Mouse (Mus musculus): ENCODE results near the gene Cptp. TPM values are rescaled to one million over a fixed set of nuclear protein-coding genes. Genes with fewer than 3 reads are reported as not detected.

Gene Cptp
- polyA plus RNA-seq, 1 experiment from 2014 or later, result 13.8 TPM

- no peak for ATAC-seq (ENCODE audit: low FRiP score, low read depth)
- H3K27me3 ChIP-seq, result no peaks in the 10 kb centered on the region
Measured at GRCm38 (mm10) chr4:155849792-155850451, 19.3 kb downstream of the Cptp start.

GRCm38 (mm10) chr4:155849391-155849790 is 19.8 kb downstream of the Cptp start:
- Histone ChIP-seq H3K4me1 (peaks cover 30% of the 10 kb centered on the region), H3K27me3 (no peaks in the 10 kb centered on the region), H3K4me3 (no peak overlapping the region), H3K9ac (0 out of 2 replicates have a peak overlapping the region, but pooled peaks have one; percentile 87), H3K4me2 (replicated peaks) (peak overlapping the region; percentile 96; the same call in 1 of the 2 replicates), H3K9me3 (no peaks in the 10 kb centered on the region), H3K27ac (no peak overlapping the region), H3K36me3 (peaks cover 12% of the 10 kb centered on the region)
- no peak for ATAC-seq (ENCODE audit: low FRiP score, low read depth)
- WGBS, result 84% methylated on average over 2 of the region's 2 CpGs

More at GRCm38 (mm10) chr4:155849792-155850451, 19.3 kb downstream of the Cptp start:
- no peaks in the 10 kb centered on the region for H3K9me3 ChIP-seq
- peaks cover 30% of the 10 kb centered on the region for H3K4me1 ChIP-seq
- H3K4me3 ChIP-seq, result no peak overlapping the region
- H3K27ac ChIP-seq, result no peak overlapping the region
- 95% methylated on average over 3 of the region's 3 CpGs for WGBS
- peaks cover 18% of the 10 kb centered on the region for H3K36me3 ChIP-seq
- H3K9ac ChIP-seq, result no peak overlapping the region
- no peak overlapping the region for H3K4me2 ChIP-seq (replicated peaks)

- 59% methylated on average over 7 of the region's 7 CpGs for WGBS
- no peak for ATAC-seq (ENCODE audit: low FRiP score, low read depth)
- peaks cover 11% of the 10 kb centered on the region for H3K36me3 ChIP-seq
Measured at GRCm38 (mm10) chr4:155848434-155849095, 20.7 kb downstream of the Cptp start.

GRCm38 (mm10) chr4:155847591-155848352 is 21.5 kb downstream of the Cptp start:
- Histone ChIP-seq H3K4me2 (replicated peaks) (peak overlapping the region; percentile 96), H3K9ac (peak overlapping the region; percentile 87), H3K4me1 (peaks cover 30% of the 10 kb centered on the region), H3K36me3 (peaks cover 15% of the 10 kb centered on the region), H3K9me3 (no peaks in the 10 kb centered on the region), H3K4me3 (peak overlapping the region; percentile 80), H3K27me3 (no peaks in the 10 kb centered on the region), H3K27ac (peak overlapping the region; percentile 48; the same call in 1 of the 2 replicates)
- WGBS, result 2% methylated on average over 69 of the region's 69 CpGs
- ATAC-seq (ENCODE audit: low FRiP score, low read depth), result peak; percentile 60

More at GRCm38 (mm10) chr4:155848434-155849095, 20.7 kb downstream of the Cptp start:
- Histone ChIP-seq H3K4me2 (replicated peaks) (peak overlapping the region; percentile 96), H3K27ac (no peak overlapping the region), H3K27me3 (no peaks in the 10 kb centered on the region), H3K4me1 (peaks cover 30% of the 10 kb centered on the region), H3K9ac (peak overlapping the region; percentile 87), H3K4me3 (peak overlapping the region; percentile 80), H3K9me3 (no peaks in the 10 kb centered on the region)

GRCm38 (mm10) chr4:155846871-155847578 is 22.2 kb downstream of the Cptp start, which contains the start of gene Dvl1:
Gene Dvl1, plus strand, starts transcription at chr4:155847402.
- Histone ChIP-seq H3K4me3 (peak within 1 kb of the TSS; percentile 80), H3K4me1 (peaks cover 30% of the 10 kb centered on the region), H3K36me3 (peaks cover 20% of the 10 kb centered on the region), H3K9me3 (no peaks in the 10 kb centered on the region), H3K27ac (peak within 1 kb of the TSS; percentile 52; the same call in 1 of the 2 replicates), H3K4me2 (replicated peaks) (peak within 1 kb of the TSS; percentile 96), H3K9ac (peak within 1 kb of the TSS; percentile 87), H3K27me3 (no peaks in the 10 kb centered on the region)
- 3% methylated on average over 61 of the region's 65 CpGs for WGBS
- ATAC-seq (ENCODE audit: low FRiP score, low read depth), result peak; percentile 93

GRCm38 (mm10) chr4:155843231-155843630 is 26.0 kb downstream of the Cptp start:
- no peaks in the 10 kb centered on the region for H3K9me3 ChIP-seq
- peaks cover 26% of the 10 kb centered on the region for H3K36me3 ChIP-seq
- H3K4me1 ChIP-seq, result peaks cover 46% of the 10 kb centered on the region
- H3K4me2 ChIP-seq (replicated peaks), result no peak overlapping the region
- 96% methylated on average over 5 of the region's 5 CpGs for WGBS
- no peak for ATAC-seq (ENCODE audit: low FRiP score, low read depth)
- H3K27me3 ChIP-seq, result 0 out of 2 replicates have a peak, but pooled peaks cover 6% of the 10 kb centered on the region
- H3K4me3 ChIP-seq, result no peak overlapping the region
- no peak overlapping the region for H3K27ac ChIP-seq
- no peak overlapping the region for H3K9ac ChIP-seq

GRCm38 (mm10) chr4:155841651-155842270 is 27.5 kb downstream of the Cptp start:
- Histone ChIP-seq H3K27me3 (0 out of 2 replicates have a peak, but pooled peaks cover 6% of the 10 kb centered on the region), H3K9ac (no peak overlapping the region), H3K36me3 (peaks cover 26% of the 10 kb centered on the region), H3K4me2 (replicated peaks) (peak overlapping the region; percentile 98), H3K4me1 (peaks cover 39% of the 10 kb centered on the region), H3K27ac (no peak overlapping the region), H3K9me3 (no peaks in the 10 kb centered on the region), H3K4me3 (peak overlapping the region; percentile 60)
- WGBS, result 43% methylated on average over 38 of the region's 38 CpGs
- ATAC-seq (ENCODE audit: low FRiP score, low read depth), result no peak

- 1% methylated on average over 32 of the region's 32 CpGs for WGBS
- 0 out of 2 replicates have a peak, but pooled peaks cover 6% of the 10 kb centered on the region for H3K27me3 ChIP-seq
- H3K9me3 ChIP-seq, result no peaks in the 10 kb centered on the region
- H3K4me3 ChIP-seq, result peak overlapping the region; percentile 60
- H3K27ac ChIP-seq, result peak overlapping the region; percentile 69; the same call in 1 of the 2 replicates
- peaks cover 26% of the 10 kb centered on the region for H3K36me3 ChIP-seq
- ATAC-seq (ENCODE audit: low FRiP score, low read depth), result peak; percentile 72
- peak overlapping the region; percentile 79 for H3K9ac ChIP-seq
- H3K4me2 ChIP-seq (replicated peaks), result peak overlapping the region; percentile 98
- peaks cover 33% of the 10 kb centered on the region for H3K4me1 ChIP-seq
Measured at GRCm38 (mm10) chr4:155841003-155841454, 28.2 kb downstream of the Cptp start.

GRCm38 (mm10) chr4:155840076-155841002 is 28.9 kb downstream of the Cptp start:
- Histone ChIP-seq H3K27ac (peak overlapping the region; percentile 69), H3K9me3 (no peaks in the 10 kb centered on the region), H3K4me3 (peak overlapping the region; percentile 60), H3K4me1 (peaks cover 33% of the 10 kb centered on the region), H3K9ac (peak overlapping the region; percentile 79), H3K36me3 (peaks cover 26% of the 10 kb centered on the region), H3K27me3 (0 out of 2 replicates have a peak, but pooled peaks cover 6% of the 10 kb centered on the region), H3K4me2 (replicated peaks) (peak overlapping the region; percentile 98)
- WGBS, result 7% methylated on average over 8 of the region's 8 CpGs
- ATAC-seq (ENCODE audit: low FRiP score, low read depth), result peak; percentile 20; the same call in 1 of the 2 replicates

- peaks cover 33% of the 10 kb centered on the region for H3K4me1 ChIP-seq
- peak within 1 kb of the TSS; percentile 98 for H3K4me2 ChIP-seq (replicated peaks)
- H3K27me3 ChIP-seq, result 0 out of 2 replicates have a peak, but pooled peaks cover 6% of the 10 kb centered on the region
- ATAC-seq (ENCODE audit: low FRiP score, low read depth), result peak; percentile 87
- peaks cover 26% of the 10 kb centered on the region for H3K36me3 ChIP-seq
- peak within 1 kb of the TSS; percentile 69 for H3K27ac ChIP-seq
- no peaks in the 10 kb centered on the region for H3K9me3 ChIP-seq
- peak within 1 kb of the TSS; percentile 79 for H3K9ac ChIP-seq
- peak within 1 kb of the TSS; percentile 60 for H3K4me3 ChIP-seq
- 3% methylated on average over 16 of the region's 16 CpGs for WGBS
Measured at GRCm38 (mm10) chr4:155839483-155839910, 29.7 kb downstream of the Cptp start, which contains the start of gene Mxra8. Gene Mxra8, plus strand, starts transcription at chr4:155839680.
